Mouse (Mus musculus) ES-CJ7 (cell line): ENCODE measurements around the gene Atp2b1.

Experiments used
- DNase-seq: peaks from one replicate; pipeline ENCODE4 v3.0.0; 2011; ENCODE audit warnings: low read depth, low spot score

The Atp2b1 gene

DNA sequence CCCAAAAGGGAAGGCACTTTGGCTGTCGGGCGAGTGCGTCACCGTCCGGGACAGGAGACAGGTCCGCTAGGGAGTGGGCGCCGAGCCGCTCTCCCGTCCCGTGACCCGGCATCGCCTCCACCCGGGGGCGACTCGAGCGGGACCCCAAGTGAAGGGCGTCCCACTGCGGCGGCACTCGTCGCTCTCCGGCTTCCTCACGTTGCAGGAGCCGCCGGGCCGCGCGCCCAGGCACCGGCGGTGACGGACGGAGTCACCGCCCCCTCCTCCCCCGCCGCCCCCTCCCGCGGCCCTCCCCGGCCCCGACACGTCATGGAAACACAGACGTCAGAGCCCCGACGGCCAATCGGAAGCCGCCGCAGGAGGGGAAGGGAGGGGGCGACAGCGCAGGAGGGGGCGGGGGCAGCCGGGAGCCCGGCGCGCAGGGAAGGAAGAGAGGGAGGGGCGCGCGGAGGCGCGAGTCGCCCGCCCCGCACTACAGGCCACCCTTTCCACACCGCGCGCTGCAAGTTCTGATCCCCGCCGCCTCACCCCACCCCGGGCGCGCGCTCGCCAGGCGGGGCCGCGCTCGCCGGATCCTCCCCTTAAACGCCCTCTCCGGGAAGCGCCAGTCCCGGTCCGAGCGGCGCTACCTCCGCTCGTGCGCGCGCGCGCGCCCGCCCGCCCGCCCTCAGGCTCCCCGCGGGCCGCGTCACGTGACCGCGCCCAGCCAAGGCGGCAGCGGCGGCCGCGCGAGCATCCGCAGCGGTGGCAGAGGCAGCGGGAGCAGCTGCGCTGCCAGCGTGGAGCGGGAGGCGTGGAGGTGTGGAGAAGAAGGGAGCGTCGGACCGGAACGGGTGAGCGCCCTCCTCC lies at the start of gene Atp2b1:
Atp2b1 (plus strand) TSS at position 446 of the 849 bp plus-strand sequence.
- DNase-seq, result peak; percentile 92

- DNase-seq, result no peak
These were observed 49.4 kb upstream of the Atp2b1 start for GRCm38 (mm10) chr10:98864851-98865250.

DNA sequence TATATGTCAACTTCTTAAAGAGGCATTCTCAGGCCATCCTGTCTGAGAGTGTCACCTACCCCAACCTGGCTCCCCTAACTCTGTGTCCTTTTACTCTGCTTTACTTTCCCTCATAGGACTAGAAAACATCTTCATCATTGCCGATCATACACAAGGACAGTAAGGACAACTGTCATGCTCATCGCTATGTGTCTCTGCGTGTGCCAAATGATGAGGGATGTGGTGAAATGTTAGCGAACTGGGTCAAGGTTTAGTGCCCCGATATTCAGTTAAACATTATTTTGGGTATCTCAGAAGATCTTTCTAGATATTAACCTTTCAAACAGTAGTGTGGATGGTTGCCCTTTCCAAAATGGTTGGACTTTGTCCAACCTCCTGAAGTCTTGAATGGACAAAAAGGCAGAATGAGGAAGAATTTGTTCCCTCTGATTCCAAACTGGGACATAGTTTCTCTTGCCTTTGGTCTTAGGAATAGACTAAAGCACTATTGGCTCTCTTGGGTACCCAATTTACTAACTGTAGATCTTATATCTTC lies 47.3 kb upstream of the Atp2b1 start:
- DNase-seq, result no peak

DNA sequence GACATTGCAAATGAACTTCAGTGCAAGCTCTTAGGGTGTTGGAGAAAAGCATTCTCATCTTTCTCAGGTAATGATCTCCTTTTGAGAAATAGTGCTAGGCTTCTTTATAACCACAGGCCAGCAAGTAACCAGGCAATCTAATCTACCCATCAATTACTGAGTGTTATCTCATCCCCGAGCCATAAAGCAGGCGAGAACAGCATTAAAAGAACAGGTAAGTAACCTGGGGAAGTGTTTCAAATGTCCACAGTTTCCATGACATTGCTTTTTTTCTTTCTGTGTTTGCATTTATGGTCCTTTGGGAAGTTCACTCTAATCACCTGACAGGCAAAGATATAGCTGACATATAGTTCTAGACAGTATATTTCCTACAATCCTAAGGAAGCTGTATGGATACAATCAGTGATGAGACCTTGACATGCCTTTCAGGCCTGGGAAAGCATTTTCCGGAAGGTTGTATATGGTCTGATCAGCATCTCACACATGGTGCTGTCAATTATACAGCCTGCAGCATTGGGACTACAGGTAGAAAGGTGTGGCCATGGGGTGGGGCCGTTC lies 45.8 kb upstream of the Atp2b1 start:
- no peak for DNase-seq

- DNase-seq, result no peak
These were observed 36.4 kb upstream of the Atp2b1 start for GRCm38 (mm10) chr10:98877855-98878254.

- DNase-seq, result no peak
These were observed 35.6 kb upstream of the Atp2b1 start for GRCm38 (mm10) chr10:98878636-98879035.

DNA sequence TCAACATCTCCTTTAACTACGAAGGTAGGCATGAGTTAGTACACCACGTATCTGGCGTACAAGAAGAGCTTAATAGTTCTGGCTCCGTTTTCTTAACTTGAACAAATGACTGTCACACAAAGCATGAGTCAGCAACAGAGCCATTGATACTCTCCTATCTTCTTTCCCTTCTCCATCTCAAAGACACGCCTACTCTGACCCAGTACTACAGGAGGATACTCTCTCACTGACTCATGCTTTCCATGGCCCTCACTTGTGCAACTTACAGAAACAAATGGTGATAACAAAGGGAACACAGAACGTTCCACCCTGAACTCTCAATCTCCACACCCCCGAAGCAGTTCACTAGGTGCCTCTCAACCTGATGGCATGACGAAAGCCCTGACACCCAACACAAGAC lies 34.1 kb upstream of the Atp2b1 start:
- no peak for DNase-seq

DNA sequence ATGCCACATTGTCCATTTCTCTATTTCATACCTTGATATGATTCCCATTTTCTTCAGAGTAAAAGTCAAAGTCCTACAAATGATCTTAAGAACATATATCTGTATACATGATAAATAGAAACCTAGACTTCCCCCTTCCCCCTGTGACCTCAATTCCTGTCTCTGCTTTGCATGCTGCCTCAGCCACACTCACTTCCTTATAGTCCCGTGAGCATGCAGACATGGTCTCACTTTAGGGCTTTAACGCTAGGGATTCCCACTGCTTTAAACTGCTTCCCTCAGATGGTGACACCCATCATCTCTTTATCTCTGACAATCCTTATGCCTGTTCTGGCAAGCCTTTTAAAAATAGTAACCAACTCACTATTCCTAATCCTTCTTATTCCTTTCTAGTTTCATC lies 33.5 kb upstream of the Atp2b1 start:
- no peak for DNase-seq

DNA sequence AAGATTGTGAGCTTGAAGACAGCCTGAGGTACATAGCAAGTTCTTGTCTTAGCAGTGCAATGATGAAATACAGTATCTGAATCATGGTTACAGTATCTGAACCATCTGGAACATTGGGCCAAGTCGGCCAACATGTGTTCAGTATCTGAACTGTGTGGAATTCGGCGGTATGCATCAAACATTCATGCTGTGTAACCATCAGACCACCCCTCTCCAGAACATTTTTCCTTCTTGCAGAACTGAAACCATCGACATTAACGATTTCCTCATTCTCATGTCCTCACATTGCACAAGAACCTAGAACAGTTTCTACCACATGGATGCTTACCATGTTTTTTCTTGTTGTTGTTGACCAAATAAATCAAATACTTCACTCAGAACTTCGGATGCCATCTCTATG lies 32.7 kb upstream of the Atp2b1 start:
- DNase-seq, result no peak

DNA sequence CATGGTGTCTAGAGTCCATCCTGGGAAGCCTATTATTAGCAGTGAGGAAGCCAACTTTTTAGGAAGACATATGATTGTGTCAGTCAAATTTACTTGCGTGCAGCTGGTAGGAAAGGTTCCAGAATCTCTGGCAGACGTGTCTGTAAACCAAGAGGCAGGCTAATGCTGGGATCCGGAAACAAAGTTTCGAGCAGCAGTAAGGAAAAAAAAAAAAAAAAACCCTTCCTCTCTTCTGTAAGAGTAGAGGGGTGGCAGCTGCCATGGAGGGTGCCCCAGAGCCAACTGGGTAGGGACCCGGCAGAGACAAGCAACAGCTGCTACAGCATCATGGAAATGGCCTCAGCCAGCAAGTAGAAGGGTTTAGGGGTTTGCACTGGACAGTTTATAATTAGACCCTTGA lies 31.6 kb upstream of the Atp2b1 start:
- no peak for DNase-seq

DNA sequence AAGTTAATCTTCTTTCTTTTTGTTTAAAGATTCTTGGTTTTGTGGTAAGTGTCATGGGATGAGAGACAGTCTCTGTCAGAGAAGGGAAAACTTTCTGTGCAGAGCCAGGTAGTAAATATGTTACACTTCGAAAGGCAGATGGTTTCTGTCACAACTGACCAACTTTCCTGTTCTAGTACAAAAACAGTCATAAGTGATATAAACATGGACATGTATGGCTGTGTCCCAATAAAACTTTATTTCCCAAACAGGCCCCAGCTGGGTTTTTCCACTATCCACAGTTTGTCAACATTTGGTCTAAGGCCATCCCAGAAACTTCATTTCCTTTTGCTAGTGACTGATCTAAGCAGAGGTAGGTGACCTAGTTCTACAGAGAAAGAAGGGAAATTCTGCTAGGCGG lies 29.8 kb upstream of the Atp2b1 start:
- DNase-seq, result no peak

- DNase-seq, result no peak
These were observed 27.4 kb upstream of the Atp2b1 start for GRCm38 (mm10) chr10:98886770-98887271.

GRCm38 (mm10) chr10:98891361-98891760 lies 22.8 kb upstream of the Atp2b1 start:
- DNase-seq, result no peak

DNA sequence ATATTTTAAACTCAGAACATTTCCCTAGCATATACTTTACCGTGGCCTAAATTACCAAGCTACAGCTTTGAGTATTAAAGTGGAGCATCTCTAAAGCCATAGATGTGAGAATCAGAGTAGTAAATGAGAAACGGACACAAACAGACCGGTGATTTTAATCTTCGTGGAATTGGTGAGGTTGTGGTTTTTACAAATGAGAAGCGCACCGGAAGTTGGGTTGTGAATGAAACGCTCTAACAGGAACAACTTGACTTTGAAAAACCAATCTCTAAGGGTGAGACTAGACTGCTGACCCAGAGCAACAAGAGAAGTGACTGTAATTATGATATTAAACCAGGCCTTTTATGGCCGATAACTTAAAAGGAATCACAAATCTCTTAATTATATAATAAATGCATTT lies 16.7 kb upstream of the Atp2b1 start:
- no peak for DNase-seq

DNA sequence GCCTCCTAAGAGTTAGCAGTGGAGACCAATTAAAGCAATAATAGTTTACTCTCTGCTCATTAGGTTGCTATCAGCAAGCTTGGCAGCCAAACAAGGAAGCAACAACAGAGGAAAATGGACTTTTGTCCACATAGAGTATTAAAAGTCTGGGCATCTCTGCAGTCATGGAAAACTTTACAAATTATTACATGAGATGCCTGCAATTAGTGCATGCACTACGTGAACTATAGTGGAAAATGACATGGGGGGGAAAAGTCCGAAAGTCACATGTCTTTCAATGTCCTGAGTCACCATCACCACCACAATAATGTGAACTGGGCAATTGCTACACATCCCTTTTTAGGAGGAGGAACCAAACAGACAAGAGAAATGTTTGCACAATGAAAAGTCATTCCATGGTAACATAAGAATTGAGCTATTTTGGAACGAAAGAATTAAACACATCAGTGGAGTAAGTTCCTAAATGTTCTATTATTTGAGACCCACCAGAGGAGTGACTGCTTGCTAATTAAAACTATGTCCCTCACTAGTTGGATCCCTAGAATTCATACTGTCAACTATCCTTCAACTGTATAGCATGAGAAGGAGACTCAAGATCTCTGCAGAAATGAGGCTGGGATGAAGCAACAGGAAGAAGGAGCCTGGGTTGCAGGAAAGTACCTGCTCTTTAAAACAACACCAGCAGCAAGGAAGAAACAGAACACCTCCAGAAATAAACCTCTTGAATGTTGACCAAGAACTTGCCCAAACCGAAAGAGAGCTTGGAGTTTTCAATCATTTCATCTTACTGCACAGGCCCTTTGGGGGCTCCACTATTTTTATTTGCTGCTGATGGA lies 16.1 kb upstream of the Atp2b1 start:
- DNase-seq, result no peak

DNA sequence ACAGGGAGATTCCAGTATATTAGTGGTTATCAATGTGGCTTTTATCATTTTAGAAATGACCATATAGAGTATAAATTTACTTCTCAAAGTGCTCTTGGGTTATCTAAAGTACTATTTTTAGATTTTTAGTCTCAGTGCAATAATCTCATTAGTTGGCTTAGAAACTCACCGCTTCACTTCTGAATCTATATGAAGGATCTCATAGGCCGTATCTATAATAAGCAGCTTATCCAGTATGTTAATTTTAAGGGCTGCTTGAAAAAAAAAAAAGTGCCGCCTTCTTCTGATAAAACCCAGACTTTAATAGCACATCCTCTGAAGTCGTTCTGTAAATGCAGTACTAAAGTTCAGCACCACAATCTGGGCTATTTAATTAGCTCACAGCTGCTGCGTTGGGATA lies 12.7 kb upstream of the Atp2b1 start:
- DNase-seq, result no peak

GRCm38 (mm10) chr10:98905987-98906386 lies 8.2 kb upstream of the Atp2b1 start:
- no peak for DNase-seq

DNA sequence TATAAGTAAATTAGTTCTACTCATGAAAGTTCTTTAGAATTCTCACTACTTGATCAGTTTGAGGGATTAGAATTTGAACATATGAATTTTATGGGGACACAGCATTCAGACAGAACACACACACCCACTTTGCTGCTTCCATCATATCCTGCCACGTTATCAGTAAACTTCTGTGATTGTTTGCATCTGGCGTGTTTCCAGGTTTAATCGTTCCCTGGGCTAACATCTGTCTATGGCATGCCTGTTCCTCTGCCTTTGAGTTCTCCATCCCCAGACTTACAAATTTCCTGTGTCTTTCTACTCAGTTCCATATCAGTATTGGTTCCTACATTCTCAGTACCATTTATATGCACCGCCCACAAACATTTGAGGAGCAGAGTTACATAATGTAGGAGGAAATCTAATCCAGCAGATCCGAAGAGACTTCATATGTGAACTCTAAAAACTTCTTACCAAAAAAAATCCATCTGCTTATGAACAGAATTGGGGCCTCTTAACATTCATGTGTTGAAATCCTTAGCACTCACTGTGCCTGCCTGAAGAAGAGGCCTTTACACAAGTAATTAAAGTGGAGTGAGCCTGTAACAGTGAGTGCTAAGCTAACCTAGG lies 7.2 kb upstream of the Atp2b1 start:
- no peak for DNase-seq

GRCm38 (mm10) chr10:98913610-98913960 lies 621 bp upstream of the Atp2b1 start:
- DNase-seq, result no peak

- DNase-seq, result peak; percentile 38
These were observed 620 bp downstream of the Atp2b1 start for GRCm38 (mm10) chr10:98914810-98915241.

GRCm38 (mm10) chr10:98915398-98915931 lies 1.3 kb downstream of the Atp2b1 start:
- peak; percentile 15 for DNase-seq
